Mouse (Mus musculus) thymus, postnatal 0 days (tissue): ENCODE results near the gene Rab3a. TPM values are rescaled to one million over a fixed set of nuclear protein-coding genes. Genes with fewer than 3 reads are reported as not detected.
A peak's percentile ranks its signal among the peaks of the same experiment; 100 is the strongest.

Experiments
- DNase-seq: peaks from one replicate; pipeline ENCODE4 v3.0.0-alpha.2; 2015; ENCODE audit warnings: low spot score
- polyA plus RNA-seq: library from polyadenylated mRNA; unstranded; fragments of >200 nt; fragmentation: Nextera tagmentation; extraction: Ambion mirVana; gene quantifications from 2 replicates; pipeline ENCODE4 v1.2.1, GENCODE M21; 2015

The Rab3a gene
- 7.0 and 8.0 TPM in 2 replicates for polyA plus RNA-seq

- DNase-seq, result peak; percentile 96
Measured at GRCm38 (mm10) chr8:70754043-70754870, at the start of gene Rab3a. Gene Rab3a (plus strand): TSS chr8:70754679.

GRCm38 (mm10) chr8:70708281-70708680 lies 46.2 kb upstream of the Rab3a start:
- no peak for DNase-seq

DNA sequence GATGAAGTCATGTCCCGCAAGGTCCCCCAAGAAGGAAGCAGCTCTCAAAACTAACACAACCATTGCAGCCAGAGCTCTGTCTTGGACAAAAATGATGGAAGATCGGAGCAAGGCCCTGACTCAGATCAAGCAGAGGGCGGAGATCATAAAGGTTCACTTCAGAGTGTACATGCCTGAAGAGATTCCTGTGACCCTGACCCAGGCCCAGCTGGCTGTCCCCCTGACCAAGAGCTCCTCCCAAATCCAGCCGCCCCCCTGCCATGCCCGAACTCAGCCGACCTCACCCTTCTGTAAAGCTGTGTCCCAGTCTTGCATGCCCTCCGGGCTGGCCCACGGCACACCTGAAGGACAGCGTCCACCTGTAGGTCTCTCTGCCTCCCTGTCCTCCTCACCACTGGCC lies 44.7 kb upstream of the Rab3a start:
- DNase-seq, result no peak

- DNase-seq, result no peak
Measured at GRCm38 (mm10) chr8:70710296-70710695, 44.2 kb upstream of the Rab3a start.

DNA sequence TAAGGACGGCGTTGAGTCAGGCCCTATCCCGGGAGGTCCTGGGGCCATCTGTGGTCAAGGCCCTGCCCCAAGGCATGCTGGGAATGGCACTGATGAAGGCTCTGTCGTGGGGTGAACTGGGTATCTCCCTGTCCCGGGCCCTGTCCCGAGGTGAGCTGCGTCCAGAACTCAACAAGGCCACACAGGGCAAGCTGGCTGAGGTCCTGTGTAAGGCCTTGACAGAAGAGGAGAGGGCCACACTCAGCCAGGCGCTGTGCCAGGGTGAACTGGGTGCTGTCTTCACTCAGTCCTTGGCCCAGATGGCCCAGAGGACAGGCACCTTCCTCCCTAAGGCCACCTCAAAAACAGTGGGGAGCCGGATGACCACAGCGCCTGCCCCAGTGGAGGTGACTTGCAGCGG lies 43.4 kb upstream of the Rab3a start:
- DNase-seq, result no peak

- no peak for DNase-seq
Measured at GRCm38 (mm10) chr8:70713991-70714390, 40.5 kb upstream of the Rab3a start.

- DNase-seq, result no peak
Measured at GRCm38 (mm10) chr8:70715086-70715485, 39.4 kb upstream of the Rab3a start.

DNA sequence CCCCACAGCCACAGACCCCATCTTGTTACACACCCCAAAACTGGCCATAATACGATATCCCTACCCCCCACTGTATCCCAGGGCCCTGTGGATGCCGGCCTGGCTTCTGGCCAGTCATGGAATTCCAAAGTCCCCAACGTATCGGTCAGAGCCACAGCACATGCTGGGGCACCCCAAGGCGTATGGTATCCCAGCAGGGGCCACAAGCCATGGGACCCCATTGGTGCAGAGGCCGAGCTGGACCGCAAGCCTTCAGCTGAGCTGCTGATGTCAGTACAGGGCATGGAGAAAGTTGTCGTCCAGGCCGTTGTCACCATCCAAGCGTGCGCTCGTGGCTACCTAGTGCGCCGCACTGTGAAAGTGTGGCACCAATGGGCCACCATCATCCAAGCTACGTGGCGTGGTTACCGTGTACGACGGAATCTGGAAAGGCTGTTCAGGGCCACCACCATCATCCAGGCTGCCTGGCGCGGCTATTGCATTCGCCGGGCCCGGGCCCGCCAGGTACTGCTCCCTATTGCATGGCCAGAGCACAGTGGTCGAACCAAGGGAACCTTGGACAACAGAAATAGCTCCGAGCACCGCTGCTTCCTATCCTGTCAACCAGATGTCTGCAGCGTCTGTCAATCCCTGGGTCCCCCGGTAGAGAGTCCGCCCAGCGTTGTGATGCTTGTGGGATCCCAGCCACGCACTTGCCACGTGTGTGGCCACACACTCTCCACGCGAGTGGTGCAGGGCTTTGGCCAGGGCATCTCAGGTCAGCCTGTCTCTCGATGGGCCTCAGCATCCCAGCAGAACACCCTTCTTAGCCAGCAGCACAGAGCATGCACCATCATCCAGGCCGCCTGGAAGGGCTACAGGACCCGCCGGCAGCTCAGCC lies 37.7 kb upstream of the Rab3a start:
- DNase-seq, result no peak

GRCm38 (mm10) chr8:70718297-70718696 lies 36.2 kb upstream of the Rab3a start, which contains the start of gene Gm3336:
Gene Gm3336 (plus strand): TSS chr8:70718543.
- peak; percentile 80 for DNase-seq

DNA sequence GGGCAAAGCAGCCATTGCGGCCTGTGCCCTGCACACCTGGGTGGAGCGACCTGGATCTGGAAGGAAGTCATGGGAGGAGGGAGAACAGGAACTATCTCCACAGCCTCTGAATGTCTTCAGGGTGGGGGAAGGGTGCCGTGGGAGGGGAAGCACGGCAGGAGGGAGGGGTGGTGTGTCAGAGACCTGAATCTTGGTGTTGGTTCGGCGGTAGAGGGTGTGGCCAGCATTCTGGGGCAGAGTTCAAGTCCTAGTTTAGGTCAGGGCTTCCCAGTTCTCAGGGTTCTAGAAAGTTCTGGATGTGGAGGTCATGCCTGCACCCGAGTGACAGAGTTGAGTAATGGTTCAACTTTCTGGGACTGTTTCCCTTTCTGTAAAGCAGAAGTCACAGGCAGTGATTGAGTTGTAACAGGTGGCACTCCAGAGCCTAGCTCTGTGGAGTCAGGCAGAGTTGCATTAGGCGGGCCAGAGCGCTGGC lies 34.6 kb upstream of the Rab3a start:
- DNase-seq, result no peak

- DNase-seq, result peak; percentile 76
Measured at GRCm38 (mm10) chr8:70720739-70721138, 33.7 kb upstream of the Rab3a start.

- no peak for DNase-seq
Measured at GRCm38 (mm10) chr8:70721601-70722000, 32.9 kb upstream of the Rab3a start.

DNA sequence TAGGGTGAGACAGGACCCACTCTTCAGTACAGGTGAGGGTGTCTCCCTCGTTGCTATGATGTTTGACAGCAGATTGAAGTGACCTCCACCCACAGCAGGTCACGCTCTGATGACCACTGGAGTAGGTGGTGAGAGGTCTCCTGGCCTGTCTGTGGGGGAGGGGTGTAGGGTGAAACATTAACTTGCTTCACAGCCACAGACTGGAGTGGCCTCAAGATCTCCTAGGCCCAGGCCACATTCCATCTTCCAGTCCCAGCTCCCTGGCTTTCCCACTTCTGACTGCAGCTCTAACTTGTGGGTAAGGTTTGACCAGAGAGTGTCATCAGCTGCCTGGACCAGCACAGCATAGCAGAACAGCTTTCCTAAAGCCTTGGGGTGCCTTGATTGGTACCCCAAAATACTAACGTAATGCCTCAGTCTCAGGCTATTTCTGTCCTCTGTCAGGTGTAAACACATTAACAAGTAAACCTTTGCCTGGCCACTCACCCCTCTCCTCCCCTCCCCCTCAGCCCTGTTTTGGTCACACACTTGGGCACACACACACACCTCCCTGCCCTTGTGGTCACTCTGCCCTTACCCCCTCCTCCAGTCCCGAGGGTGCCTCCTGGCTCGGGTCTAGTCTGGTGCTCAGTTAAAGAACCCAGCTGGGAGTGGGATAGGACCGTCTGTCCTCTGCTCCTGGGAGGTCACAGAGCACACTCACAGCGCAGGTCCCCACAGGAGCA lies 30.8 kb upstream of the Rab3a start, which contains the start of gene Pde4c:
Gene Pde4c, plus strand, starts transcription at position 235 of the 725 bp plus-strand sequence.
- DNase-seq, result no peak

GRCm38 (mm10) chr8:70724216-70724615 lies 30.3 kb upstream of the Rab3a start:
- no peak for DNase-seq

DNA sequence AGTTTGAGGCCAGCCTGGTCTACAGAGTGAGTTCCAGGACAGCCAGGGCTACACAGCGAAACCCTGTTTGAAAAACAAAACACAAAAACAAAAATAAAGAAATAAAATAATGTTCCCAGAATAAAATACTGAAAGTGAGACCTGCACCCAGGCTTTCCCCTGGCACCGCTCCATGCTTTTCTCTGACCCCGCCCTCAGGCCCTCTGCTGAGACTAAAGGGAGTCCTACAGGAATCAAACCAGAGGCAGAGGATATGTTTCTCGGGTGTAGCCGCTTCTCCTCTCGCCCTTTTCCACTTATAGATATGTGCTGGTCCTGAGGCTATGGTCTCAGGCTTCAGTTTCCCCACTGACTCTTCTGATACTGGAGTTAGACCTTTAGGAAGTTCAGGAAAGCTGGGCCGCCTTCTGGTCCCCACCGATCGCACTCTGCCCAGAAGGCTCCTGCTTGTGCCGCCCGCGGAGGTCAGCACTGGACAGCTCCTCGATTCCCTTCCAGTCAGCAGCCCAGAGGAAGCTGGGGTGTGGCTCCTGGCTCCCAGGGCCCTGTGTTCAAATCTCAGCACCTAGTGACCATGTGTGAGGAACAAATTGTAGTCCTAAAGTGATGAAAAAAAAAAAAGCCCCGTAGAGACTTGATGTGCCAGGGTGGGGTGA lies 28.6 kb upstream of the Rab3a start:
- DNase-seq, result no peak

GRCm38 (mm10) chr8:70726721-70727120 lies 27.8 kb upstream of the Rab3a start:
- DNase-seq, result no peak

DNA sequence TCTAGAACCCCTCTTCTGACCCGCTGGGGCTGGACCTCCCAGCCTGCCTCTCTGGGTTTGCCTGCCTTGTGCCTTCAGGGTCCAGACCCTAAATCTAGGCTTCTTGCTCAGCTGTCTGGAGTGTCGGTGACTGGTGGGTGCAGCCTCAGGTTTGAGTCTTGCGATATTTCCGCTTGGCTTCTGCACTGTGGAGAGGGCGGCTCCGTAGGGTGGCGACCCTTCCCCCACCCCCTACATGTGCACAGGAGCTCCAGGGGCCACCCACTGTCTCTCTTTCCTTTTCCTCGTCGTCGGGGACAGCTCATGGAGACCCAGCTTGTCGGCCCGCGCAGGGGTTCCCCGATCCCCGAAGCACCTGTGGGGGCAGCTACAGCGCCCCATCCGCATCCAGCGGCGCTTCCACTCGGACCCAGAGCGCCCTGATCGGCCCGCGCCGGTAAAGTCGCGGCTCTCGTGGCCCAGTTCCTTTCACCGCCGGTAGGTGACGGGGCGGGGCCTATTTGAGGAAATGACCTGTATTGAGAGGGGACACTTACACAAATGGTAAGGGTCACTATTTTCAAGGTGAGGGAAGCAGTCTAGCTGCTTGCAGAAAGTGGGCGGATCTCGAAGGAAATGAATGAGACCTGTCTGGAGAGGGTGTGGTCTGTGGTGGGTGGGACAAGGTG lies 24.5 kb upstream of the Rab3a start:
- DNase-seq, result peak; percentile 51

DNA sequence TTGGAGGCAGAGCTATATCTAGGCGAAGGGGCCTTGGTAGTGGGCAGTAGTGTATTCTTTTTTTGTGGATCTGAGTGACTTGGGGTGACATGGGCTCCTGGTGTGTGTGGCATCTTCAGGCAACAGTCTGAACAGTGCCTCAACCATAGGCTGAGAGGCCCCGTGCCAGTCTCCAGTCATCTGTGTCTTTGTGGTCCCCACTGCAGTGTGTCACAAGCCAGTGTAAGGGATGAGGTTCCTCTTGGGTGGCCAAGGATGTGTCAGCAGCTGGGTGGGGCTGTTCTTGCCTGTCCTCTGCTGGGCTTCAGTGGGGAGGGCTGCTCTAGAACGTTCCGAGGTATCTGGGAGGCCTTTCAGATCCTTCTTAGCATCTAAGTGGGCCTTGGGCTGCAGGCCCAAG lies 23.5 kb upstream of the Rab3a start:
- no peak for DNase-seq

DNA sequence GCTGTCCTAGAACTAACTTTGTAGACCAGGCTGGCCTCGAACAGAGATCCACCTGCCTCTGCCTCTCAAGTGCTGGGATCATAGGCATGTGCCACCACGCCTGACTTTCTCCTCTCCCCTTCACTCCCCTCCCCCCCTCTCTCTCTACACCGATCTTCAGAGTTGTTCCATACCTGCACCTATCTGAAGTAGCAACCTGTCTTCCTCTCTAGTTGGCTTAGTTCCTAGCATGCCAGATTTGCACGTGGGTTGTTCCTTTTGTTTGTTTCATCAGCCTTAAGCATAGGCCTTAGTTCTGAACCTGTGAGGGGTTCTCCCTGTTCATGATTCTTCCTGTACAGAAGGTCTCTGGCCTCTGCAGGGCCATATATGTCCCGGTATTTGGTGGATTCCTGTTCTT lies 16.8 kb upstream of the Rab3a start:
- DNase-seq, result no peak

DNA sequence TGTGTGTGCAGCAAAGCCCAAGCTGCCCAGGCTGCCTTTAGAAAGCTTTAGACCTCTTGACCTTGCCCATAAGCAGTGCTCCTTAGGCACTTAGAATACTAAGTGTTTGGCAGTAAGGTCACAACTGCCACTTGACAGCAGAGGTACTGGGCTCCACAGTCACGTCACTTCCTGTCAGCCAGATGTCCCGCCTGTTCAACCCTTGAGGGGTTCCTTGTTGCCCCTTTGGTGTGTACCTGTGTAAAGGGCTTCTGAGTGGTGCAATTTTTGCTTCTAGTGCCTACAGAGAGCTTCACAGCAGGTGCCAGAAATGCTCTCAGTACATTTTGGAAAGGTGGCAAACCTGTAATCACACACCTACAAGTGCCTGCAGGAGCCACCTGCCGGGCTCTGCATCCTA lies 16.3 kb upstream of the Rab3a start:
- DNase-seq, result peak; percentile 39
